Mouse (Mus musculus) liver, embryonic 15.5 days (tissue): ENCODE measurements around the gene Cspg4. TPM values are rescaled to one million over a fixed set of nuclear protein-coding genes. Genes with fewer than 3 reads are reported as not detected.

Source experiments
- polyA plus RNA-seq: library from polyadenylated mRNA; unstranded; fragments of >200 nt; fragmentation: Nextera tagmentation; extraction: Ambion mirVana; gene quantifications from 2 replicates; pipeline ENCODE4 v1.2.1, GENCODE M21; 2015

Gene Cspg4
- polyA plus RNA-seq, 1 experiment from 2014 or later, result 0.61 TPM

Other genes with a start within 250 kb of the Cspg4 start
- gene Lingo1, start 68.6 kb upstream of the Cspg4 start, polyA plus RNA-seq, result 0.24 and 0.26 TPM in 2 replicates
- 0.10 TPM in 1 of 2 replicates, not detected in the other for gene Odf3l1, start 354 bp upstream of the Cspg4 start, polyA plus RNA-seq
- gene Snx33, start 63.3 kb downstream of the Cspg4 start, polyA plus RNA-seq, result 1.3 and 1.6 TPM in 2 replicates
- gene Imp3, start 72.4 kb downstream of the Cspg4 start, polyA plus RNA-seq, result 40.3 and 42.6 TPM in 2 replicates
- gene Snupn, start 85.8 kb downstream of the Cspg4 start, polyA plus RNA-seq, result 8.3 and 8.4 TPM in 2 replicates
- 3.1 and 3.5 TPM in 2 replicates for gene Ptpn9, start 129.9 kb downstream of the Cspg4 start, polyA plus RNA-seq
- gene Sin3a, start 207.0 kb downstream of the Cspg4 start, polyA plus RNA-seq, result 13.3 and 14.1 TPM in 2 replicates